Mouse (Mus musculus): Measurements from ENCODE around the gene Atg14.

GRCm38 (mm10) chr14:47525861-47526260 is 44.6 kb downstream of the Atg14 start:
- TF ChIP-seq MXI1 (IDR thresholded peaks at IDR 0.05; ENCODE audit: low read depth, low read length) (no peak), ZC3H11A (IDR thresholded peaks at IDR 0.05; ENCODE audit: low read depth, low read length) (no peak), CTCF (conservative IDR thresholded peaks at IDR 0.05 in 1 of 2, IDR thresholded peaks at IDR 0.05 in 1 of 2; ENCODE audit: low read depth in 2 of 2, low read length in 2 of 2) (no peak), MYC (IDR thresholded peaks at IDR 0.05; ENCODE audit: low read depth, low read length) (no peak), CHD2 (IDR thresholded peaks at IDR 0.05; ENCODE audit: low read length) (no peak), E2F4 (IDR thresholded peaks at IDR 0.05; ENCODE audit: insufficient replicate concordance, low read depth, low read length) (no peak), MAX (IDR thresholded peaks at IDR 0.05; ENCODE audit: low read length) (no peak), EP300 (IDR thresholded peaks at IDR 0.05; ENCODE audit: low read length) (no peak), TCF12 (IDR thresholded peaks at IDR 0.05; ENCODE audit: low read depth, low read length) (no peak), POLR2A (IDR thresholded peaks at IDR 0.05; ENCODE audit: low read depth, low read length) (no peak), SIN3A (IDR thresholded peaks at IDR 0.05; ENCODE audit: low read length) (no peak), IRF4 (IDR thresholded peaks at IDR 0.05; ENCODE audit: low read depth, low read length) (no peak), ETS1 (conservative IDR thresholded peaks at IDR 0.05; ENCODE audit: low read depth, low read length) (no peak), USF2 (conservative IDR thresholded peaks at IDR 0.05; ENCODE audit: low read depth, low read length) (no peak)
